Comparison of ENCODE assay signal across 8 mouse cellular contexts in the genomic region with DNA sequence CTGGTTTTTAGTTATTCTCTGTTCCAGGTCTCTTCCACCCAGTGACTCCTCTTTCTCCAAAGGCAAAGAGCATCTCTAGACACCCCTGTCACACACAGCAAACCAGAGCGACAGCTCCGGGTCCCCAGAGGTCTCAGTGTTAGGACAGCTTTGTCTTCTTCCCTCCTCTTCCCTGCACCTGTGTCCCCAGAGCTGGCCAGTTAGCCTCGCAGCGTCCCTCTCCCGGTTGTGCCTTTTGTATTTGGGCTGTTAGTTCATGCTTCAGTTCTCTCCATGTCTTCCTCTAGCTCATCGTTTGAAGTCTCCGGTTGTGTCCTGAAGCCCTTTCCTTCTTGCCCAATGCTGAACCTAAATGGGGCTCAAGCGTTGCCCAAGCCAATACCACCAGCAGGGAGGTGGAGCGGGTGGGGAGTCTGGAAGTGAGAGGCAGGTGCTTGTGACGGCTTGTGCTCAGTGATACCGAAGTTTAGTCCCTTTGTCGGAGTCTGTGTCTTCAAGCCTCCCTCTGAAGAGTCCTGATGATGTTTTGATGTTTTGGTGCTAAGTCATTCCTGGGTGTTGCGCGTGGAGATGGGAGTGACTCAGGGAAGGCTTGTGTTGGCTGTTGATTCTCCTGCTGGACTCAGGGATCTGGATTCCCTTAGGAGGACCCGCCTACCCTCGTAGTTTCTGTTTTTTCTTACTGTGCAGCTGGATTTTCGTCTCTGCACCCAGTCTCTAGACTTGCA. TPM values are rescaled to one million over a fixed set of nuclear protein-coding genes. Genes with fewer than 3 reads are reported as not detected.
DNase-seq lines count a peak whose midpoint lies in the region; ATAC-seq lines count a peak whose summit lies in the region.

No protein-coding gene starts in this region.

- ATAC-seq in embryonic facial prominence, embryonic 12.5 days (ENCODE audit: insufficient number of reproducible peaks, insufficient read depth, low FRiP score, low TSS enrichment) = 0 out of 2 replicates have a peak, but pooled peaks have one; percentile 23
- peak; percentile 48 to 72 for ATAC-seq in hematopoietic stem cell, adult 5-6 weeks (replicated peaks in 1 of 2; ENCODE audit: insufficient read depth in 1 of 2, low FRiP score in 2 of 2, low TSS enrichment in 1 of 2, low read depth in 1 of 2, poor library complexity in 2 of 2, severe bottlenecking in 2 of 2)
- peak; percentile 71 for ATAC-seq in megakaryocyte-erythroid progenitor cell, adult 5-6 weeks (replicated peaks; ENCODE audit: low FRiP score, low TSS enrichment, poor library complexity, severe bottlenecking)

- intact Hi-C loops in left cerebral cortex, postnatal 10 days (cut with DNase I) = loop anchor here (5.0 kb wide), 1 partner anchor 94 kb away; no protein-coding TSS in a partner anchor

- peak; percentile 3 to 15 for DNase-seq in left cerebral cortex, adult 18-20 months (ENCODE audit: low spot score in 2 of 2)
- no peak for DNase-seq in left cerebral cortex, postnatal 10 days (ENCODE audit: extremely low spot score in 1 of 2, low spot score in 2 of 2)
- DNase-seq in Muller cell, postnatal 12 days (ENCODE audit: inconsistent ontology term) = peak; percentile 55
- DNase-seq in layer of hippocampus, postnatal 36 days = peak; percentile 7 to 9
- peak; percentile 30 for DNase-seq in thymus, postnatal 0 days (ENCODE audit: low spot score)

- peaks cover 10% of the 10 kb centered on the region for H3K4me1 ChIP-seq in embryonic facial prominence, embryonic 12.5 days

- H3K27ac ChIP-seq in embryonic facial prominence, embryonic 12.5 days = peak overlapping the region; percentile 76

- 6% methylated on average over 17 of the region's 17 CpGs for WGBS in embryonic facial prominence, embryonic 12.5 days

- H3K27me3 ChIP-seq in embryonic facial prominence, embryonic 12.5 days = no peaks in the 10 kb centered on the region

- H3K36me3 ChIP-seq in embryonic facial prominence, embryonic 12.5 days = no peaks in the 10 kb centered on the region

- peak overlapping the region; percentile 83 for H3K4me3 ChIP-seq in embryonic facial prominence, embryonic 12.5 days

- H3K4me2 ChIP-seq in embryonic facial prominence, embryonic 12.5 days (replicated peaks) = peak overlapping the region; percentile 87

- peak overlapping the region; percentile 87 for H3K9ac ChIP-seq in embryonic facial prominence, embryonic 12.5 days

- H3K9me3 ChIP-seq in embryonic facial prominence, embryonic 12.5 days = no peaks in the 10 kb centered on the region

RNA-seq across cellular contexts. Expression of a gene that starts 0.8 kb away (rescaled TPM):
- total RNA-seq in left cerebral cortex, adult 18-20 months (2021) = 10 to 100 TPM; 17.8 to 20.6 TPM
- 10 to 100 TPM; 32.1 to 33.4 TPM for total RNA-seq in left cerebral cortex, postnatal 10 days (2021)
- 16.0 and 19.6 TPM in 2 replicates for polyA plus RNA-seq in embryonic facial prominence, embryonic 12.5 days (2016; fragmentation: Nextera tagmentation; extraction: Ambion mirVana)
- total RNA-seq in hematopoietic stem cell, adult 5-6 weeks (2017) = 22.8 and 25.7 TPM in 2 replicates
- 10 to 100 TPM; 23.4 to 31.6 TPM for total RNA-seq in layer of hippocampus, postnatal 36 days (2021)
- total RNA-seq in megakaryocyte-erythroid progenitor cell, adult 5-6 weeks (2014; fragmentation: Nextera tagmentation) = 7.8 and 9.3 TPM in 2 replicates
- total RNA-seq in megakaryocyte-erythroid progenitor cell, adult 5-6 weeks (2017) = 5.4 and 6.1 TPM in 2 replicates
- polyA plus RNA-seq in thymus, postnatal 0 days (2015; fragmentation: Nextera tagmentation; extraction: Ambion mirVana) = 7.2 and 11.4 TPM in 2 replicates

RNA-seq across cellular contexts. Expression of a gene that starts 9.9 kb away (rescaled TPM):
- under 1 TPM; 0.46 to 0.73 TPM for total RNA-seq in left cerebral cortex, adult 18-20 months (2021)
- under 1 TPM; 0.58 to 0.61 TPM for total RNA-seq in left cerebral cortex, postnatal 10 days (2021)
- polyA plus RNA-seq in embryonic facial prominence, embryonic 12.5 days (2016; fragmentation: Nextera tagmentation; extraction: Ambion mirVana) = not detected in 2 replicates
- total RNA-seq in hematopoietic stem cell, adult 5-6 weeks (2017) = 0.44 TPM in 1 of 2 replicates, not detected in the other
- total RNA-seq in layer of hippocampus, postnatal 36 days (2021) = not detected
- not detected in 2 replicates for total RNA-seq in megakaryocyte-erythroid progenitor cell, adult 5-6 weeks (2014; fragmentation: Nextera tagmentation)
- not detected in 2 replicates for total RNA-seq in megakaryocyte-erythroid progenitor cell, adult 5-6 weeks (2017)
- polyA plus RNA-seq in thymus, postnatal 0 days (2015; fragmentation: Nextera tagmentation; extraction: Ambion mirVana) = 0.35 and 0.37 TPM in 2 replicates

Comparison
In these comparisons a context has a peak if more than half of its experiments do, and no peak if none do; other contexts are left out.
1. DNase-seq: peak in left cerebral cortex, adult 18-20 months (2 of 2), Muller cell, postnatal 12 days (single experiment), layer of hippocampus, postnatal 36 days (2 of 2) and thymus, postnatal 0 days (single experiment); none in left cerebral cortex, postnatal 10 days (0 of 2).
2. Peak in every context shown above with its lines, with median percentiles within 50 percentile points of each other: ATAC-seq.